Mouse (Mus musculus) embryonic facial prominence, embryonic 12.5 days (tissue): ENCODE data around the gene Kpna4. TPM values are rescaled to one million over a fixed set of nuclear protein-coding genes. Genes with fewer than 3 reads are reported as not detected.
"Not testable (repeated sequence)": the region's sequence is repeated elsewhere in the genome, so short reads cannot be mapped to it uniquely, and the experiment has no call there.

Experiments used
- ATAC-seq: fragments of 200-750 bp; cut with Nextera tagmentation; 2 replicates; pipeline ENCODE4 v1.8.0; 2017; ENCODE audit not compliant: insufficient number of reproducible peaks, insufficient read depth, low FRiP score, low TSS enrichment
- H3K27ac ChIP-seq: fragments of 300-500 bp; sonication (generic); 2 replicates; pipeline ENCODE4 v1.5.1; 2016; ENCODE audit warnings: mild to moderate bottlenecking
- H3K27me3 ChIP-seq: fragments of 300-500 bp; sonication (generic); 2 replicates; pipeline ENCODE4 v1.6.1; 2016; ENCODE audit warnings: mild to moderate bottlenecking, moderate library complexity
- H3K36me3 ChIP-seq: fragments of 300-500 bp; sonication (generic); 2 replicates; pipeline ENCODE4 v1.6.1; 2016; ENCODE audit warnings: mild to moderate bottlenecking
- H3K4me1 ChIP-seq: fragments of 300-500 bp; sonication (generic); 2 replicates; pipeline ENCODE4 v1.6.1; 2016
- H3K4me2 ChIP-seq: fragments of 300-500 bp; sonication (generic); replicated peaks from 2 replicates; pipeline ENCODE4 v1.6.1; 2016; ENCODE audit warnings: mild to moderate bottlenecking, moderate library complexity
- H3K4me3 ChIP-seq: fragments of 300-500 bp; sonication (generic); 2 replicates; pipeline ENCODE4 v1.5.1; 2016; ENCODE audit warnings: mild to moderate bottlenecking
- H3K9ac ChIP-seq: fragments of 300-500 bp; sonication (generic); 2 replicates; pipeline ENCODE4 v1.6.1; 2016; ENCODE audit warnings: mild to moderate bottlenecking, moderate library complexity
- H3K9me3 ChIP-seq: fragments of 300-500 bp; sonication (generic); 2 replicates; pipeline ENCODE4 v1.6.1; 2016; ENCODE audit warnings: mild to moderate bottlenecking, moderate library complexity
- WGBS: fragments of 180-500 bp; shearing (Covaris S2); methylation state at CpG from one replicate; pipeline ENCODE4 v1.1.7; 2016; 5-methylcytosine and 5-hydroxymethylcytosine counted together
- polyA plus RNA-seq: library from polyadenylated mRNA; unstranded; fragments of >200 nt; fragmentation: Nextera tagmentation; extraction: Ambion mirVana; gene quantifications from 2 replicates; pipeline ENCODE4 v1.2.1, GENCODE M21; 2016

The Kpna4 gene
- polyA plus RNA-seq, 1 experiment from 2014 or later = 47.9 TPM

- H3K4me3 ChIP-seq = peak within 1 kb of the TSS; percentile 89
- ATAC-seq = peak; percentile 93
- peak within 1 kb of the TSS; percentile 68 for H3K4me2 ChIP-seq
- H3K9me3 ChIP-seq = no peaks in the 10 kb centered on the region
- peak within 1 kb of the TSS; percentile 96 for H3K27ac ChIP-seq
- H3K4me1 ChIP-seq = peaks cover 11% of the 10 kb centered on the region
- WGBS = under 1% methylated on average over 69 of the region's 80 CpGs
- H3K9ac ChIP-seq = peak within 1 kb of the TSS; percentile 96
- H3K36me3 ChIP-seq = peaks cover 4% of the 10 kb centered on the region
- no peaks in the 10 kb centered on the region for H3K27me3 ChIP-seq
Measured at GRCm38 (mm10) chr3:69044645-69045399, 82.1 kb downstream of the Kpna4 start, which contains the start of gene Trim59. Trim59 (minus strand) TSS chr3:69044755.

- under 1% methylated on average over 42 of the region's 42 CpGs for WGBS
- Histone ChIP-seq H3K9ac (peak overlapping the region; percentile 96), H3K4me3 (peak overlapping the region; percentile 89), H3K36me3 (peaks cover 4% of the 10 kb centered on the region), H3K27me3 (no peaks in the 10 kb centered on the region), H3K27ac (peak overlapping the region; percentile 96), H3K4me2 (peak overlapping the region; percentile 68), H3K9me3 (no peaks in the 10 kb centered on the region), H3K4me1 (peaks cover 11% of the 10 kb centered on the region)
- peak; percentile 44 for ATAC-seq
Measured at GRCm38 (mm10) chr3:69044167-69044591, 82.7 kb downstream of the Kpna4 start.

DNA sequence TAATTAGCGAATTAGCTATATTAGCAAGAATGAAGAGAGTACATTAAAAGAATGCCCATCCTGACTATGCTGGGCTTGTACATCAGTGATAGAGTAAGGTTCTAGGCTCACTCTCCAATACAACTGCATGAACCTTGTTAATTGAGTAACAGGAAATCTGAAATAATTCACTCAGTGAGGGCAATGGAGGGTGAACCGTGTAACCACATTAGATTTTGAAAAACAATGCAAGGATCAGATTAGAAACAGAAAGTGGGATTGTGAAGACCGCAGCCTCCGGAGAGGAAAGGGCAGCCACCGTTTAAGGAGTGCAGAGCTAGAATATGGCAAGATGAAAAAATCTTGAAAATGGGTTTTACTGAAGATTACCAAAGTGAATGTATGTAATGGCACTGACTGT is 85.6 kb downstream of the Kpna4 start:
- Histone ChIP-seq H3K4me1 (peaks cover 11% of the 10 kb centered on the region), H3K9ac (no peak overlapping the region), H3K27ac (no peak overlapping the region), H3K4me2 (peak overlapping the region; percentile 32), H3K9me3 (no peaks in the 10 kb centered on the region), H3K36me3 (peaks cover 13% of the 10 kb centered on the region), H3K27me3 (no peaks in the 10 kb centered on the region), H3K4me3 (peak overlapping the region; percentile 15; the same call in 1 of the 2 replicates)
- 60% methylated on average over 5 of the region's 5 CpGs for WGBS
- ATAC-seq = no peak

DNA sequence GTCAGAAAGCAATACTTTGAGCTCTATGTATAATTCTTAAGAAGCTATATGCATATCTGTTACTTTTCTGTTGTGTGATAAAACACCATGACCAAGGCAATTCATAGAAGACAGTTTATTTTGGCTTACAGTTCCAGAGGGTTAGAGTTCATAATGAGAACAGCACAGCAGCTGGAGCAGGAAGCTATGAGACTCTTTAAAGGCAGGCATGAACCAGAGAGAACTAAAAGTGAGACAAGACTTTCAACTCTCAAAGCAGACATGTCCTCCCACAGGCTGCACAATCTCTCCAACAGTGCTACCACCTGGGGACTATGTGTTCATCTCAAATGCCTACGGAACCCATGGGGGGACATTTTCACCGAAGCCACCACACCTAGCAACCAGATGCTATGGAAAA is 86.8 kb downstream of the Kpna4 start:
- no peak overlapping the region for H3K4me2 ChIP-seq

GRCm38 (mm10) chr3:69026133-69026783 is 100.7 kb downstream of the Kpna4 start:
- H3K27me3 ChIP-seq = no peaks in the 10 kb centered on the region
- H3K4me1 ChIP-seq = no peaks in the 10 kb centered on the region
- H3K36me3 ChIP-seq = peaks cover 56% of the 10 kb centered on the region
- H3K4me2 ChIP-seq = no peak overlapping the region
- 93% methylated on average over 1 of the region's 1 CpGs for WGBS
- H3K9me3 ChIP-seq = no peaks in the 10 kb centered on the region
- H3K27ac ChIP-seq = no peak overlapping the region
- no peak overlapping the region for H3K4me3 ChIP-seq
- no peak overlapping the region for H3K9ac ChIP-seq
- no peak for ATAC-seq

More for the DNA sequence above, 86.8 kb downstream of the Kpna4 start:
- ATAC-seq = no peak
- Histone ChIP-seq H3K27ac (no peak overlapping the region), H3K9me3 (no peaks in the 10 kb centered on the region), H3K27me3 (no peaks in the 10 kb centered on the region), H3K9ac (no peak overlapping the region), H3K36me3 (peaks cover 21% of the 10 kb centered on the region), H3K4me1 (peaks cover 7% of the 10 kb centered on the region; the same call in 1 of the 2 replicates), H3K4me3 (no peak overlapping the region)
- 90% methylated on average over 2 of the region's 2 CpGs for WGBS

- no peak for ATAC-seq
- Histone ChIP-seq H3K4me1 (no peaks in the 10 kb centered on the region), H3K36me3 (peaks cover 51% of the 10 kb centered on the region)
Measured at GRCm38 (mm10) chr3:69020764-69021163, 106.1 kb downstream of the Kpna4 start.

DNA sequence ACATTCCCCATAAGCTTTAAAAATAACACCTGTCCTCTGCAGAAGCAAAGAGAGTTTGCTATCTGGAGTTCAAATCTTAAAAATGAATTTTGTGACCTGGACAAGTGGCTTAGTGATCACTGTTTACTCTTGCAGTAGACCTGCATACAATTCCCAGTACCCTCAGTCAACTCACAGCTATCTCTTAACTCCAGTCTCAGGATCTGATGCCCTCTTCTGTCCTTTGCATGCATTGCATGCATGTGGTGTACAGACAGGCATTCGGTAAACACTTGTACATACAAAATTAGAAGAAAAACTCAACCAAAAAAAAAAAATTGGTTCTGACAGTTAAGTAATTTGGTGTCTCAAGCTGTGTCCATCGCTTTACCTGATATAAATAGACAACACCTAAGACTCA is 106.6 kb downstream of the Kpna4 start:
- Histone ChIP-seq H3K36me3 (peaks cover 47% of the 10 kb centered on the region), H3K27ac (no peak overlapping the region), H3K9me3 (no peaks in the 10 kb centered on the region), H3K4me1 (no peaks in the 10 kb centered on the region), H3K4me2 (no peak overlapping the region), H3K9ac (no peak overlapping the region), H3K4me3 (no peak overlapping the region), H3K27me3 (no peaks in the 10 kb centered on the region)
- no peak for ATAC-seq
- 95% methylated on average over 2 of the region's 2 CpGs for WGBS

More at GRCm38 (mm10) chr3:69020764-69021163, 106.1 kb downstream of the Kpna4 start:
- Histone ChIP-seq H3K4me3 (no peak overlapping the region), H3K9me3 (no peaks in the 10 kb centered on the region), H3K27ac (no peak overlapping the region), H3K27me3 (no peaks in the 10 kb centered on the region), H3K4me2 (no peak overlapping the region), H3K9ac (no peak overlapping the region)

DNA sequence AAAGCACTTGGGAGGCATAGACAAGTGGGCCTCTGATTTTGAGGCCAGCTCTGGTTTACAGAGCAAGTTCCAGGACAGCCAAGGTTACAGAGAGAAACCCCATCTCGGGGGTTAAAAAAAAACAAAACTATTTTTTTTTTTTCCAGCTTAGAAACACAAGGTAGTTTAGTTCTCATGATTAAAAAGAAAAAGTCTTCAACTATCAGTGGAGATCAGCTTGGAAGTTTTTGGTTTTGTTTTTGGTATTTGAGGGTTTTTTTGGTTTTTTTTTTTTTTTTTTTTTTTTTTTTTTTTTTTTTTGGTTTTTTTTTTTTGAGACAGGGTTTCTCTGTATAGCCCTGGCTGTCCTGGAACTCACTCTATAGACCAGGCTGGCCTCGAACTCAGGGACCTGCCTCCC is 108.3 kb downstream of the Kpna4 start:
- ATAC-seq, H3K9me3 ChIP-seq, H3K4me2 ChIP-seq, H3K4me3 ChIP-seq, H3K9ac ChIP-seq, H3K27ac ChIP-seq, H3K27me3 ChIP-seq, H3K4me1 ChIP-seq: not testable (repeated sequence)
- peaks cover 37% of the 10 kb centered on the region for H3K36me3 ChIP-seq
- WGBS = 96% methylated on average over 2 of the region's 2 CpGs

GRCm38 (mm10) chr3:69017181-69017580 is 109.7 kb downstream of the Kpna4 start:
- H3K4me3 ChIP-seq = no peak overlapping the region
- H3K4me2 ChIP-seq = no peak overlapping the region
- peaks cover 33% of the 10 kb centered on the region for H3K36me3 ChIP-seq
- H3K4me1 ChIP-seq = no peaks in the 10 kb centered on the region
- H3K27me3 ChIP-seq = no peaks in the 10 kb centered on the region
- 86% methylated on average over 3 of the region's 3 CpGs for whole genome bisulfite sequencing
- no peak for ATAC-seq
- H3K9ac ChIP-seq = no peak overlapping the region
- H3K27ac ChIP-seq = no peak overlapping the region
- H3K9me3 ChIP-seq = no peaks in the 10 kb centered on the region

Other genes starting within 250 kb of the Kpna4 start
- 22.2 and 24.5 TPM in 2 replicates for gene Ift80, start 122.5 kb downstream of the Kpna4 start, polyA plus RNA-seq
- gene Smc4, start 122.4 kb downstream of the Kpna4 start, polyA plus RNA-seq = 168 and 174 TPM in 2 replicates
- 165 and 167 TPM in 2 replicates for gene Trim59, start 82.4 kb downstream of the Kpna4 start, polyA plus RNA-seq
- gene Arl14, start 95.3 kb upstream of the Kpna4 start, polyA plus RNA-seq = not detected in 2 replicates
- gene Ppm1l, start 189.7 kb upstream of the Kpna4 start, polyA plus RNA-seq = 11.9 and 14.5 TPM in 2 replicates